Mouse (Mus musculus): ENCODE measurements around the gene Shf.
"Not testable (repeated sequence)": the region's sequence is repeated elsewhere in the genome, so short reads cannot be mapped to it uniquely, and the experiment has no call there.

Gene Shf

GRCm38 (mm10) chr2:122368995-122369739 is at the start of gene Shf:
Shf (minus strand) TSS chr2:122369162.
- DNase-seq (ENCODE audit: low spot score), result peak; percentile 83

- no peak for DNase-seq (ENCODE audit: low spot score)
Observed at GRCm38 (mm10) chr2:122408928-122409327, 40.0 kb upstream of the Shf start.

GRCm38 (mm10) chr2:122407607-122408006 is 38.6 kb upstream of the Shf start:
- no peak for DNase-seq (ENCODE audit: low spot score)

- DNase-seq (ENCODE audit: low spot score), result no peak
Observed at GRCm38 (mm10) chr2:122396150-122396549, 27.2 kb upstream of the Shf start.

- DNase-seq (ENCODE audit: low spot score), result not testable (repeated sequence)
Observed at GRCm38 (mm10) chr2:122387135-122387534, 18.2 kb upstream of the Shf start.

GRCm38 (mm10) chr2:122385095-122385494 is 16.1 kb upstream of the Shf start:
- no peak for DNase-seq (ENCODE audit: low spot score)

- no peak for DNase-seq (ENCODE audit: low spot score)
Observed at GRCm38 (mm10) chr2:122382121-122382520, 13.2 kb upstream of the Shf start.

GRCm38 (mm10) chr2:122381329-122382103 is 12.6 kb upstream of the Shf start:
- DNase-seq (ENCODE audit: low spot score), result no peak

- DNase-seq (ENCODE audit: low spot score), result peak; percentile 60
Observed at GRCm38 (mm10) chr2:122380768-122381311, 11.9 kb upstream of the Shf start.

- DNase-seq (ENCODE audit: low spot score), result no peak
Observed at GRCm38 (mm10) chr2:122379292-122379650, 10.3 kb upstream of the Shf start.

- peak; percentile 57 for DNase-seq (ENCODE audit: low spot score)
Observed at GRCm38 (mm10) chr2:122378421-122379291, 9.7 kb upstream of the Shf start.

- DNase-seq (ENCODE audit: low spot score), result peak; percentile 75
Observed at GRCm38 (mm10) chr2:122377751-122378246, 8.8 kb upstream of the Shf start.

GRCm38 (mm10) chr2:122377215-122377674 is 8.3 kb upstream of the Shf start:
- DNase-seq (ENCODE audit: low spot score), result peak; percentile 98

- peak; percentile 62 for DNase-seq (ENCODE audit: low spot score)
Observed at GRCm38 (mm10) chr2:122376041-122376561, 7.1 kb upstream of the Shf start.

GRCm38 (mm10) chr2:122375391-122375991 is 6.5 kb upstream of the Shf start:
- peak; percentile 99 for DNase-seq (ENCODE audit: low spot score)

- DNase-seq (ENCODE audit: low spot score), result no peak
Observed at GRCm38 (mm10) chr2:122374666-122375331, 5.8 kb upstream of the Shf start.

GRCm38 (mm10) chr2:122374012-122374411 is 5.0 kb upstream of the Shf start:
- no peak for DNase-seq (ENCODE audit: low spot score)

- no peak for DNase-seq (ENCODE audit: low spot score)
Observed at GRCm38 (mm10) chr2:122372541-122372940, 3.6 kb upstream of the Shf start.

GRCm38 (mm10) chr2:122372067-122372466 is 3.1 kb upstream of the Shf start:
- no peak for DNase-seq (ENCODE audit: low spot score)

GRCm38 (mm10) chr2:122370101-122370750 is 1.3 kb upstream of the Shf start:
- DNase-seq (ENCODE audit: low spot score), result no peak
